Mouse (Mus musculus): ENCODE results near the gene Znrf1. TPM values are rescaled to one million over a fixed set of nuclear protein-coding genes. Genes with fewer than 3 reads are reported as not detected.

Znrf1 gene
- polyA plus RNA-seq, 1 experiment from 2014 or later = 23.1 TPM

- H3K4me2 ChIP-seq = peak overlapping the region; percentile 91
Observed at GRCm38 (mm10) chr8:111537765-111538158, 1.9 kb downstream of the Znrf1 start.

GRCm38 (mm10) chr8:111538194-111538593 is 2.3 kb downstream of the Znrf1 start:
- H3K9ac ChIP-seq (ENCODE audit: low read depth, low read length) = peak overlapping the region; percentile 94; the same call in 1 of the 2 replicates
- H3K27me3 ChIP-seq (ENCODE audit: control insufficient read depth, insufficient read depth, low read length) = no peaks in the 10 kb centered on the region
- no peaks in the 10 kb centered on the region for H3K36me3 ChIP-seq (ENCODE audit: control insufficient read depth, insufficient read depth, low read length)
- peaks cover 31% of the 10 kb centered on the region for H3K4me1 ChIP-seq (ENCODE audit: control insufficient read depth, insufficient read depth, low read length)
- peak overlapping the region; percentile 91 for H3K4me2 ChIP-seq
- no peaks in the 10 kb centered on the region for H3K9me3 ChIP-seq (replicated peaks; ENCODE audit: control insufficient read depth, low read length)
- H3K27ac ChIP-seq (ENCODE audit: low read depth, low read length) = no peak overlapping the region
- peak overlapping the region; percentile 92 for H3K4me3 ChIP-seq (ENCODE audit: low read depth, low read length)
- 22% methylated on average over 2 of the region's 2 CpGs for WGBS (ENCODE audit: insufficient replicate concordance)
- ATAC-seq (replicated peaks; ENCODE audit: insufficient number of reproducible peaks, low FRiP score, low TSS enrichment) = no peak

More at GRCm38 (mm10) chr8:111537765-111538158, 1.9 kb downstream of the Znrf1 start:
- H3K27ac ChIP-seq (ENCODE audit: low read depth, low read length) = no peak overlapping the region
- H3K4me1 ChIP-seq (ENCODE audit: control insufficient read depth, insufficient read depth, low read length) = peaks cover 28% of the 10 kb centered on the region
- WGBS (ENCODE audit: insufficient replicate concordance) = 8% methylated on average over 8 of the region's 8 CpGs
- H3K27me3 ChIP-seq (ENCODE audit: control insufficient read depth, insufficient read depth, low read length) = no peaks in the 10 kb centered on the region
- peak overlapping the region; percentile 92 for H3K4me3 ChIP-seq (ENCODE audit: low read depth, low read length)
- no peaks in the 10 kb centered on the region for H3K36me3 ChIP-seq (ENCODE audit: control insufficient read depth, insufficient read depth, low read length)
- no peak for ATAC-seq (replicated peaks; ENCODE audit: insufficient number of reproducible peaks, low FRiP score, low TSS enrichment)
- H3K9ac ChIP-seq (ENCODE audit: low read depth, low read length) = peak overlapping the region; percentile 94
- H3K9me3 ChIP-seq (replicated peaks; ENCODE audit: control insufficient read depth, low read length) = no peaks in the 10 kb centered on the region

GRCm38 (mm10) chr8:111539422-111540076 is 3.7 kb downstream of the Znrf1 start:
- H3K27me3 ChIP-seq (ENCODE audit: control insufficient read depth, insufficient read depth, low read length) = no peaks in the 10 kb centered on the region
- WGBS (ENCODE audit: insufficient replicate concordance) = 62% methylated on average over 10 of the region's 10 CpGs
- H3K36me3 ChIP-seq (ENCODE audit: control insufficient read depth, insufficient read depth, low read length) = no peaks in the 10 kb centered on the region
- peak overlapping the region; percentile 41; the same call in 1 of the 2 replicates for H3K27ac ChIP-seq (ENCODE audit: low read depth, low read length)
- no peaks in the 10 kb centered on the region for H3K9me3 ChIP-seq (replicated peaks; ENCODE audit: control insufficient read depth, low read length)
- no peak for ATAC-seq (replicated peaks; ENCODE audit: insufficient number of reproducible peaks, low FRiP score, low TSS enrichment)
- H3K4me1 ChIP-seq (ENCODE audit: control insufficient read depth, insufficient read depth, low read length) = peaks cover 35% of the 10 kb centered on the region
- peak overlapping the region; percentile 54 for H3K4me2 ChIP-seq
- H3K4me3 ChIP-seq (ENCODE audit: low read depth, low read length) = peak overlapping the region; percentile 8; the same call in 1 of the 2 replicates
- peak overlapping the region; percentile 34; the same call in 1 of the 2 replicates for H3K9ac ChIP-seq (ENCODE audit: low read depth, low read length)

GRCm38 (mm10) chr8:111543712-111544380 is 7.9 kb downstream of the Znrf1 start:
- Histone ChIP-seq H3K9ac (ENCODE audit: low read depth, low read length) (no peak overlapping the region), H3K27ac (ENCODE audit: low read depth, low read length) (no peak overlapping the region), H3K36me3 (ENCODE audit: control insufficient read depth, insufficient read depth, low read length) (no peaks in the 10 kb centered on the region), H3K4me3 (ENCODE audit: low read depth, low read length) (no peak overlapping the region), H3K27me3 (ENCODE audit: control insufficient read depth, insufficient read depth, low read length) (no peaks in the 10 kb centered on the region), H3K4me1 (ENCODE audit: control insufficient read depth, insufficient read depth, low read length) (peaks cover 35% of the 10 kb centered on the region), H3K4me2 (no peak overlapping the region), H3K9me3 (replicated peaks; ENCODE audit: control insufficient read depth, low read length) (no peaks in the 10 kb centered on the region)
- 73% methylated on average over 9 of the region's 9 CpGs for WGBS (ENCODE audit: insufficient replicate concordance)
- peak; percentile 35; the same call in 1 of the 2 replicates for ATAC-seq (replicated peaks; ENCODE audit: insufficient number of reproducible peaks, low FRiP score, low TSS enrichment)

- peaks cover 26% of the 10 kb centered on the region for H3K4me1 ChIP-seq (ENCODE audit: control insufficient read depth, insufficient read depth, low read length)
- WGBS (ENCODE audit: insufficient replicate concordance) = 72% methylated on average over 8 of the region's 8 CpGs
- H3K27ac ChIP-seq (ENCODE audit: low read depth, low read length) = no peak overlapping the region
Observed at GRCm38 (mm10) chr8:111545406-111546156, 9.7 kb downstream of the Znrf1 start.

GRCm38 (mm10) chr8:111547144-111547543 is 11.2 kb downstream of the Znrf1 start:
- H3K4me3 ChIP-seq (ENCODE audit: low read depth, low read length) = no peak overlapping the region
- 93% methylated on average over 3 of the region's 3 CpGs for WGBS (ENCODE audit: insufficient replicate concordance)

More at GRCm38 (mm10) chr8:111545406-111546156, 9.7 kb downstream of the Znrf1 start:
- H3K27me3 ChIP-seq (ENCODE audit: control insufficient read depth, insufficient read depth, low read length) = no peaks in the 10 kb centered on the region
- no peak for ATAC-seq (replicated peaks; ENCODE audit: insufficient number of reproducible peaks, low FRiP score, low TSS enrichment)
- H3K9me3 ChIP-seq (replicated peaks; ENCODE audit: control insufficient read depth, low read length) = no peaks in the 10 kb centered on the region
- no peak overlapping the region for H3K4me3 ChIP-seq (ENCODE audit: low read depth, low read length)
- H3K4me2 ChIP-seq = no peak overlapping the region
- no peak overlapping the region for H3K9ac ChIP-seq (ENCODE audit: low read depth, low read length)
- no peaks in the 10 kb centered on the region for H3K36me3 ChIP-seq (ENCODE audit: control insufficient read depth, insufficient read depth, low read length)

GRCm38 (mm10) chr8:111548201-111548600 is 12.3 kb downstream of the Znrf1 start:
- Histone ChIP-seq H3K36me3 (ENCODE audit: control insufficient read depth, insufficient read depth, low read length) (no peaks in the 10 kb centered on the region), H3K9ac (ENCODE audit: low read depth, low read length) (no peak overlapping the region), H3K27me3 (ENCODE audit: control insufficient read depth, insufficient read depth, low read length) (no peaks in the 10 kb centered on the region), H3K4me1 (ENCODE audit: control insufficient read depth, insufficient read depth, low read length) (peaks cover 20% of the 10 kb centered on the region; the same call in 1 of the 2 replicates), H3K4me3 (ENCODE audit: low read depth, low read length) (no peak overlapping the region), H3K9me3 (replicated peaks; ENCODE audit: control insufficient read depth, low read length) (no peaks in the 10 kb centered on the region), H3K27ac (ENCODE audit: low read depth, low read length) (no peak overlapping the region), H3K4me2 (no peak overlapping the region)
- 78% methylated on average over 6 of the region's 6 CpGs for WGBS (ENCODE audit: insufficient replicate concordance)
- no peak for ATAC-seq (replicated peaks; ENCODE audit: insufficient number of reproducible peaks, low FRiP score, low TSS enrichment)

More at GRCm38 (mm10) chr8:111547144-111547543, 11.2 kb downstream of the Znrf1 start:
- no peaks in the 10 kb centered on the region for H3K36me3 ChIP-seq (ENCODE audit: control insufficient read depth, insufficient read depth, low read length)
- no peak overlapping the region for H3K27ac ChIP-seq (ENCODE audit: low read depth, low read length)
- H3K4me1 ChIP-seq (ENCODE audit: control insufficient read depth, insufficient read depth, low read length) = peaks cover 23% of the 10 kb centered on the region; the same call in 1 of the 2 replicates
- H3K9me3 ChIP-seq (replicated peaks; ENCODE audit: control insufficient read depth, low read length) = no peaks in the 10 kb centered on the region
- H3K9ac ChIP-seq (ENCODE audit: low read depth, low read length) = no peak overlapping the region
- H3K27me3 ChIP-seq (ENCODE audit: control insufficient read depth, insufficient read depth, low read length) = no peaks in the 10 kb centered on the region
- no peak overlapping the region for H3K4me2 ChIP-seq
- ATAC-seq (replicated peaks; ENCODE audit: insufficient number of reproducible peaks, low FRiP score, low TSS enrichment) = no peak

Data from heart, embryonic 11.5 days (tissue).